Mouse (Mus musculus) forebrain, embryonic 14.5 days (tissue): Measurements from ENCODE around the gene Pdcd1lg2. TPM values are rescaled to one million over a fixed set of nuclear protein-coding genes. Genes with fewer than 3 reads are reported as not detected.

ENCODE experiments used
- ATAC-seq: fragments of 200-750 bp; cut with Nextera tagmentation; 2 replicates; pipeline ENCODE4 v1.8.0; 2017; ENCODE audit warnings: mild to moderate bottlenecking, moderate library complexity
- DNase-seq: peaks from one replicate; pipeline ENCODE4 v3.0.0-alpha.2; 2015; ENCODE audit warnings: low spot score
- H3K27ac ChIP-seq: fragments of 300-500 bp; sonication (generic); 2 replicates; pipeline ENCODE4 v1.5.1; 2014; ENCODE audit warnings: low read depth, mild to moderate bottlenecking, control low read depth, low read length, moderate library complexity
- H3K27me3 ChIP-seq: fragments of 300-500 bp; sonication (generic); replicated peaks from 2 replicates; pipeline ENCODE4 v1.6.1; 2014; ENCODE audit warnings: low read length, control low read depth, mixed read lengths; ENCODE audit not compliant: control insufficient read depth, insufficient read depth
- H3K36me3 ChIP-seq: fragments of 300-500 bp; sonication (generic); 2 replicates; pipeline ENCODE4 v1.6.1; 2014; ENCODE audit warnings: low read length, control low read depth; ENCODE audit not compliant: control insufficient read depth, insufficient read depth
- H3K4me1 ChIP-seq: fragments of 300-500 bp; sonication (generic); 2 replicates; pipeline ENCODE4 v1.6.1; 2014; ENCODE audit warnings: antibody characterized with exemption, low read length, control low read depth; ENCODE audit not compliant: control insufficient read depth, insufficient read depth
- H3K4me2 ChIP-seq: fragments of 300-500 bp; sonication (generic); 2 replicates; pipeline ENCODE4 v1.6.1; 2014; ENCODE audit warnings: mild to moderate bottlenecking, control low read depth, low read length
- H3K4me3 ChIP-seq: fragments of 300-500 bp; sonication (generic); 2 replicates; pipeline ENCODE4 v1.5.1; 2014; ENCODE audit warnings: low read depth, low read length, control low read depth
- H3K9ac ChIP-seq: fragments of 300-500 bp; sonication (generic); 2 replicates; pipeline ENCODE4 v1.6.1; 2014; ENCODE audit warnings: mild to moderate bottlenecking, low read length, control low read depth, moderate library complexity
- H3K9me3 ChIP-seq: fragments of 300-500 bp; sonication (generic); replicated peaks from 2 replicates; pipeline ENCODE4 v1.6.1; 2016; ENCODE audit warnings: low read length, control low read depth, mixed read lengths; ENCODE audit not compliant: control insufficient read depth
- WGBS: fragments of 180-500 bp; shearing (Covaris S2); extraction: QIAGEN DNeasy Blood & Tissue Kit; methylation state at CpG from one replicate; pipeline ENCODE4 v1.1.7; 2014; 5-methylcytosine and 5-hydroxymethylcytosine counted together
- polyA plus RNA-seq: library from polyadenylated mRNA; unstranded; fragments of >200 nt; fragmentation: Nextera tagmentation; extraction: Ambion mirVana; gene quantifications from 2 replicates; pipeline ENCODE4 v1.2.1, GENCODE M21; 2014

The Pdcd1lg2 gene
- polyA plus RNA-seq, 1 experiment from 2014 or later: not detected

DNA sequence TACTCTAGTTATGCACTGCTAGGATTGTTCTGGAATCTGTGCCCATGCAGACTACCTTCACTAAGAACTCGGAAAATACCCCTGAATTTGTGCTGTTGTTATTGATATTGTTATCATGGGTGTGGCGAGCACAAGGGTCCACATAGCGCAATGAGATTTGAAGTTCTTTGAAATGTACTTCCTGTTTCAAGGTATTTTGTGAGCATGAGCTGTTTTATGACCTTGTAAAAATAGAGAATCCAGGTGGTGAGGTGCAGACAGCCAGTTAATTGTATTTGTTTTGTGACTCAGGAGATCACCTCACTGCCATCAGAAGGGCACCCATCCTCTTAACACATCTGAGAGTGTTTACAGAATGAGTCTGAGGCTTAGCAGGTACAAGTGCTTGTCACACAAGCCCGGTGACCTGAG, 64.5 kb downstream of the Pdcd1lg2 start:
- Histone ChIP-seq H3K9ac (no peak overlapping the region), H3K27ac (no peak overlapping the region), H3K9me3 (no peaks in the 10 kb centered on the region), H3K4me1 (peaks cover 6% of the 10 kb centered on the region; the same call in 1 of the 2 replicates), H3K36me3 (no peaks in the 10 kb centered on the region), H3K4me3 (no peak overlapping the region), H3K4me2 (no peak overlapping the region), H3K27me3 (no peaks in the 10 kb centered on the region)
- ATAC-seq: no peak
- DNase-seq: no peak
- WGBS: 91% methylated on average over 4 of the region's 4 CpGs

GRCm38 (mm10) chr19:29478598-29478997, 67.9 kb downstream of the Pdcd1lg2 start:
- Histone ChIP-seq H3K9ac (no peak overlapping the region), H3K27me3 (no peaks in the 10 kb centered on the region), H3K27ac (no peak overlapping the region), H3K36me3 (no peaks in the 10 kb centered on the region), H3K4me1 (no peaks in the 10 kb centered on the region), H3K9me3 (no peaks in the 10 kb centered on the region), H3K4me2 (no peak overlapping the region), H3K4me3 (no peak overlapping the region)
- no peak for DNase-seq
- 33% methylated on average over 4 of the region's 4 CpGs for WGBS
- no peak for ATAC-seq

- Histone ChIP-seq H3K27ac (no peak overlapping the region), H3K9me3 (no peaks in the 10 kb centered on the region), H3K4me2 (no peak overlapping the region), H3K36me3 (no peaks in the 10 kb centered on the region), H3K4me1 (no peaks in the 10 kb centered on the region), H3K9ac (no peak overlapping the region), H3K4me3 (no peak overlapping the region), H3K27me3 (no peaks in the 10 kb centered on the region)
- ATAC-seq: no peak
- DNase-seq: no peak
- WGBS: 67% methylated on average over 6 of the region's 6 CpGs
Measured at GRCm38 (mm10) chr19:29481578-29481977, 70.9 kb downstream of the Pdcd1lg2 start.

DNA sequence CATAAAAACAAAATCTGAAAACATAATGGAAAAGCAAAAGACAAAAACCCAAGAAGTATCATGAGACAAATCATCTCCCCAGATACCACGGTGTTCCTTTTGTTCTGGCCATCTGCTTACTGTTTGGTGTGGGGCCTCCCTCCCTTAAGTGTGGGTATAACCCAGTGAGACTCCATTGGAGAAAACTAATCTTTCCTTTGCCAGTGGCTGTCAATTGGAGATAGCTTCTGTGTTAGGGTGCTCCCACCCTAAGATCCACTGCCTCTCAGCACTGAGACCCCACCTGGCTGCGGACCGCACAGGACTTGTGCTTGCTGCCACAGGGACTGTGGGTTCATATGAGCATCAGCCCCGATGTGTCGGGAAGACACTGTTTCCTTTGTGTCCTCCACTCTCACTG, 71.4 kb downstream of the Pdcd1lg2 start:
- no peak for ATAC-seq

DNA sequence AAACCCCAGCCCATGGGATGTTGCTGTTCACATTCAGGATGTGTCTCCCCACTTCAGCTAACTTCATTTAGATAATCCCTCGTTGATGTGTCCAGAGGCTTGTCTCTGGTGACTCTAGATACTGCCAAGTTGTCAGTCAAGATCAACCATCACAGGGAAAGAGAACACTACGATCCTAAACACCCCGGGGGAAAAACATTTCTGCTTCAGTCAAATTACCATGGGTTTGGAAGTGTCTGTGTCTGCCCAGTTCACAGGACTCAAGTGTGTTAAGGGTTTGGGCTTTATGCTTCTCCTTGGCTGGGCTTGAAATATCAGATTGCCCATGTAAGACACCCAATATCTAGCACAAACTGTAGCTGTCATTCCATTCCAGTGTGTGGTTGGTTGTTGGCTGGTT, 71.9 kb downstream of the Pdcd1lg2 start:
- H3K36me3 ChIP-seq: no peaks in the 10 kb centered on the region
- ATAC-seq: no peak

More for the DNA sequence above, 71.4 kb downstream of the Pdcd1lg2 start:
- H3K36me3 ChIP-seq: no peaks in the 10 kb centered on the region
- no peak for DNase-seq
- no peak overlapping the region for H3K4me3 ChIP-seq
- WGBS: 77% methylated on average over 5 of the region's 5 CpGs
- H3K4me2 ChIP-seq: no peak overlapping the region
- no peaks in the 10 kb centered on the region for H3K27me3 ChIP-seq
- H3K27ac ChIP-seq: no peak overlapping the region
- H3K9me3 ChIP-seq: no peaks in the 10 kb centered on the region
- H3K4me1 ChIP-seq: no peaks in the 10 kb centered on the region
- no peak overlapping the region for H3K9ac ChIP-seq

DNA sequence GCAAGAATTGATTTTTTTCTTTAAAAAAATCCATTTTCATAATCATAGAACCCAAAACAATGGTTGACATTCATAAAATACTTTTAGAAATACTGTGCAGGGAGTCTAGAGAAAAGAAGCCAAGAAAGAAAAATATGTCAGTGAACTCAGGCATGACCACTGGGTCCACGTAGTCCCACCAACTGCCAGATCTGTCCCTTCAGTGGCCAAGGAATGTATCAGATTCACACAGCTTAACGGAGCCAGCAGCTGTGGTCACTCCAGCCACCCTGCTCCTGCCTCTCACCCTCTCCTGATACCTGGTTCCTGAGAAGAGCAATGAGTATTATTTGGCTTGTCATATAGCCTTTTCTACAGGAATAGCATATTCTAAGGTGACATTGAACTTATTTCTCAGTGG, 72.7 kb downstream of the Pdcd1lg2 start:
- Histone ChIP-seq H3K9ac (no peak overlapping the region), H3K36me3 (no peaks in the 10 kb centered on the region), H3K4me2 (no peak overlapping the region), H3K4me3 (no peak overlapping the region), H3K4me1 (no peaks in the 10 kb centered on the region), H3K27me3 (no peaks in the 10 kb centered on the region), H3K27ac (no peak overlapping the region), H3K9me3 (no peaks in the 10 kb centered on the region)
- ATAC-seq (no peak), DNase-seq (no peak)
- WGBS: 93% methylated on average over 2 of the region's 2 CpGs

More for the DNA sequence above, 71.9 kb downstream of the Pdcd1lg2 start:
- Histone ChIP-seq H3K27ac (no peak overlapping the region), H3K9ac (no peak overlapping the region), H3K4me1 (no peaks in the 10 kb centered on the region), H3K4me2 (no peak overlapping the region), H3K4me3 (no peak overlapping the region), H3K9me3 (no peaks in the 10 kb centered on the region), H3K27me3 (no peaks in the 10 kb centered on the region)
- WGBS: 71% methylated on average over 3 of the region's 3 CpGs
- no peak for DNase-seq

GRCm38 (mm10) chr19:29484537-29484936, 73.8 kb downstream of the Pdcd1lg2 start:
- no peak overlapping the region for H3K4me3 ChIP-seq
- no peak overlapping the region for H3K27ac ChIP-seq
- no peaks in the 10 kb centered on the region for H3K9me3 ChIP-seq
- DNase-seq (no peak), ATAC-seq (no peak)
- H3K9ac ChIP-seq: no peak overlapping the region
- 74% methylated on average over 2 of the region's 2 CpGs for WGBS
- no peaks in the 10 kb centered on the region for H3K36me3 ChIP-seq
- H3K4me2 ChIP-seq: no peak overlapping the region
- no peaks in the 10 kb centered on the region for H3K4me1 ChIP-seq
- no peaks in the 10 kb centered on the region for H3K27me3 ChIP-seq

GRCm38 (mm10) chr19:29485257-29485948, 74.7 kb downstream of the Pdcd1lg2 start:
- Histone ChIP-seq H3K4me1 (no peaks in the 10 kb centered on the region), H3K9me3 (no peaks in the 10 kb centered on the region), H3K36me3 (no peaks in the 10 kb centered on the region), H3K4me2 (no peak overlapping the region), H3K4me3 (no peak overlapping the region), H3K27me3 (no peaks in the 10 kb centered on the region), H3K27ac (no peak overlapping the region), H3K9ac (no peak overlapping the region)
- ATAC-seq: no peak
- no peak for DNase-seq
- 84% methylated on average over 3 of the region's 3 CpGs for WGBS

GRCm38 (mm10) chr19:29486545-29487206, 76.0 kb downstream of the Pdcd1lg2 start:
- Histone ChIP-seq H3K4me2 (no peak overlapping the region), H3K27me3 (no peaks in the 10 kb centered on the region), H3K4me1 (no peaks in the 10 kb centered on the region), H3K9me3 (no peaks in the 10 kb centered on the region), H3K27ac (no peak overlapping the region), H3K4me3 (no peak overlapping the region), H3K36me3 (no peaks in the 10 kb centered on the region), H3K9ac (no peak overlapping the region)
- ATAC-seq (no peak), DNase-seq (no peak)
- 87% methylated on average over 7 of the region's 7 CpGs for WGBS
